7 mouse cellular contexts compared by ENCODE assay signal in genomic region chr1:125560259-125561192, GRCm38 (mm10). TPM values are rescaled to one million over a fixed set of nuclear protein-coding genes. Genes with fewer than 3 reads are reported as not detected.
DNase-seq lines count a peak whose midpoint lies in the region; ATAC-seq and TF ChIP-seq lines count a peak whose summit lies in the region.

Slc35f5 (plus strand) TSS chr1:125560595.

- H3K27me3 ChIP-seq in intestine, postnatal 0 days (replicated peaks; ENCODE audit: control insufficient read depth, insufficient read depth, low read length), result no peaks in the 10 kb centered on the region
- H3K27me3 ChIP-seq in midbrain, embryonic 12.5 days, result no peaks in the 10 kb centered on the region
- H3K27me3 ChIP-seq in small intestine, adult 2 months (ENCODE audit: control insufficient read depth, insufficient read depth, low read length), result no peaks in the 10 kb centered on the region

- peak; percentile 95 for ATAC-seq in intestine, postnatal 0 days
- peak; percentile 95 for ATAC-seq in midbrain, embryonic 12.5 days (ENCODE audit: low FRiP score, low read depth)

- H3K4me2 ChIP-seq in intestine, postnatal 0 days (replicated peaks; ENCODE audit: low read depth), result peak within 1 kb of the TSS; percentile 84
- H3K4me2 ChIP-seq in midbrain, embryonic 12.5 days (replicated peaks), result peak within 1 kb of the TSS; percentile 64

- H3K27ac ChIP-seq in intestine, postnatal 0 days (ENCODE audit: low read depth, low read length), result peak within 1 kb of the TSS; percentile 97
- H3K27ac ChIP-seq in midbrain, embryonic 12.5 days (replicated peaks), result peak within 1 kb of the TSS; percentile 87
- peak within 1 kb of the TSS; percentile 95 for H3K27ac ChIP-seq in small intestine, adult 2 months (ENCODE audit: insufficient read depth, low read depth, low read length)

- peak; percentile 98 for DNase-seq in adrenal gland, adult 8-10 months
- peak; percentile 97 for DNase-seq in embryo, embryonic 9.5 days (ENCODE audit: extremely low spot score)
- peak; percentile 34 for DNase-seq in gonadal fat pad, adult 2 months (ENCODE audit: low read depth)
- peak; percentile 99 for DNase-seq in left cerebral cortex, postnatal 4 days

- H3K9ac ChIP-seq in intestine, postnatal 0 days (ENCODE audit: low read depth, low read length), result peak within 1 kb of the TSS; percentile 88
- peak within 1 kb of the TSS; percentile 78 for H3K9ac ChIP-seq in midbrain, embryonic 12.5 days (replicated peaks)

- H3K4me1 ChIP-seq in intestine, postnatal 0 days (replicated peaks; ENCODE audit: control insufficient read depth, insufficient read depth, low read length), result peaks cover 3% of the 10 kb centered on the region; the same call in 1 of the 2 replicates
- peaks cover 12% of the 10 kb centered on the region; the same call in 1 of the 2 replicates for H3K4me1 ChIP-seq in midbrain, embryonic 12.5 days
- H3K4me1 ChIP-seq in small intestine, adult 2 months (ENCODE audit: control insufficient read depth, insufficient read depth, insufficient read length, low read length), result peaks cover 11% of the 10 kb centered on the region; the same call in 1 of the 2 replicates

- under 1% methylated on average over 61 of the region's 61 CpGs for WGBS in intestine, postnatal 0 days
- WGBS in midbrain, embryonic 12.5 days, result under 1% methylated on average over 56 of the region's 61 CpGs
- under 1% methylated on average over 61 of the region's 61 CpGs for WGBS in small intestine, adult 2 months

- peak; percentile 60 for TF ChIP-seq POLR2A in small intestine, adult 2 months (IDR thresholded peaks at IDR 0.05; ENCODE audit: low read depth, low read length)

- H3K36me3 ChIP-seq in intestine, postnatal 0 days (ENCODE audit: control insufficient read depth, insufficient read depth), result peaks cover 4% of the 10 kb centered on the region; the same call in 1 of the 2 replicates
- no peaks in the 10 kb centered on the region for H3K36me3 ChIP-seq in midbrain, embryonic 12.5 days
- H3K36me3 ChIP-seq in small intestine, adult 2 months (ENCODE audit: control insufficient read depth, insufficient read depth, low read length), result peaks cover 4% of the 10 kb centered on the region

- no peaks in the 10 kb centered on the region for H3K9me3 ChIP-seq in intestine, postnatal 0 days (ENCODE audit: control insufficient read depth)
- no peaks in the 10 kb centered on the region for H3K9me3 ChIP-seq in midbrain, embryonic 12.5 days

- H3K4me3 ChIP-seq in intestine, postnatal 0 days (ENCODE audit: low read depth, low read length), result peak within 1 kb of the TSS; percentile 83
- peak within 1 kb of the TSS; percentile 74 for H3K4me3 ChIP-seq in midbrain, embryonic 12.5 days
- peak within 1 kb of the TSS; percentile 83 for H3K4me3 ChIP-seq in small intestine, adult 2 months (ENCODE audit: low read depth, low read length)

- intact Hi-C loops in left cerebral cortex, postnatal 4 days (cut with DNase I), result loop anchor here (5.0 kb wide), 1 partner anchor 128 kb away; no protein-coding TSS in a partner anchor

- peak; percentile 42; the same call in 1 of the 2 replicates for TF ChIP-seq CTCF in intestine, postnatal 0 days (IDR thresholded peaks at IDR 0.05; ENCODE audit: low read depth)
- TF ChIP-seq CTCF in small intestine, adult 2 months (IDR thresholded peaks at IDR 0.05; ENCODE audit: extremely low read depth, insufficient read length, insufficient replicate concordance, low read depth, low read length), result no peak

RNA-seq across cellular contexts. Expression of gene Slc35f5, which starts in this region (rescaled TPM):
- 10 to 100 TPM; 32.6 to 43.8 (median 38.3) TPM for total RNA-seq in adrenal gland, adult 8-10 months (2022)
- polyA plus RNA-seq in gonadal fat pad, adult 2 months (2012; rRNA removed), result 32.6 and 35.3 TPM in 2 replicates
- polyA plus RNA-seq in intestine, postnatal 0 days (2015; fragmentation: Nextera tagmentation; extraction: Ambion mirVana), result 36.2 and 37.4 TPM in 2 replicates
- total RNA-seq in left cerebral cortex, postnatal 4 days (2021), result 10 to 100 TPM; 32.5 to 39.2 TPM
- polyA plus RNA-seq in midbrain, embryonic 12.5 days (2016; fragmentation: Nextera tagmentation; extraction: Ambion mirVana), result 28.4 and 28.8 TPM in 2 replicates
- polyA plus RNA-seq in small intestine, adult 2 months (2012; rRNA removed), result 14.4 and 29.4 TPM in 2 replicates

Comparison
In these comparisons a context has a peak if more than half of its experiments do, and no peak if none do; other contexts are left out.
1. Peak in every context shown above with its lines: DNase-seq, ATAC-seq, H3K4me3 ChIP-seq and H3K27ac ChIP-seq.
2. DNase-seq: peak in every context shown above with its lines; median percentile 99 in left cerebral cortex, postnatal 4 days; 98 in adrenal gland, adult 8-10 months; 97 in embryo, embryonic 9.5 days; 34 in gonadal fat pad, adult 2 months.